Mouse (Mus musculus): Measurements from ENCODE around the gene Gcdh. TPM values are rescaled to one million over a fixed set of nuclear protein-coding genes. Genes with fewer than 3 reads are reported as not detected.

The Gcdh gene
- 26.5 TPM for total RNA-seq (2023)

DNA sequence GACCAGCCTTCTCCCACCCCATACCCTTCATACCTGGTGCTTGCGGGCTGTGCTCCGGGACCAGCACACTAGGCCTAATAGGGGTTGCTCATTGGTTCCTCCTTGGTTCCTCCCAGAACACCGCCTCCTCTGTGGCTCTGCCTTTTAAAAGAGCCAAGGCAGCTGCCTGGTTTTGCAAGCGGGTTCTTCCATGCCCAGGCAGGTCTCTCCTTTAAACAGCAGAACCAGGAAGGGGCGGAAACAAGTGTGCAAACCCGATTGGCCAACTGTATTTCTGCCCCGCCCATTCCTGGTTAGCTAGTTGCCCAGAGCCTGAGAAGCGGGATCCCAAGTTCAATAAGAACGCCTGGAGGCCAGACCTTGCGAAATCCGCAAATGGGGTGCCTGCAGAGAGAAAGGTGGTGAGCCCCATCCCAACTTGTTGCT is at the start of gene Gcdh:
Gcdh (minus strand) TSS at position 213 of the 426 bp plus-strand sequence.

GRCm38 (mm10) chr8:84936962-84937546 is 43.3 kb upstream of the Gcdh start, which contains the start of gene Mast1:
Gene Mast1, minus strand, starts transcription at chr8:84937359.

GRCm38 (mm10) chr8:84908421-84909161 is 14.9 kb upstream of the Gcdh start, which contains the start of gene Dnase2a:
Gene Dnase2a, plus strand, starts transcription at chr8:84908560.

GRCm38 (mm10) chr8:84901752-84902151 is 8.0 kb upstream of the Gcdh start, which contains the start of gene Klf1:
Gene Klf1, plus strand, starts transcription at chr8:84901928.

GRCm38 (mm10) chr8:84871376-84872308 is 22.1 kb downstream of the Gcdh start, which contains the start of gene Syce2:
Gene Syce2, plus strand, starts transcription at chr8:84872111.

GRCm38 (mm10) chr8:84856864-84857441 is 36.8 kb downstream of the Gcdh start, which contains the start of gene Farsa:
Gene Farsa, plus strand, starts transcription at chr8:84856989.

DNA sequence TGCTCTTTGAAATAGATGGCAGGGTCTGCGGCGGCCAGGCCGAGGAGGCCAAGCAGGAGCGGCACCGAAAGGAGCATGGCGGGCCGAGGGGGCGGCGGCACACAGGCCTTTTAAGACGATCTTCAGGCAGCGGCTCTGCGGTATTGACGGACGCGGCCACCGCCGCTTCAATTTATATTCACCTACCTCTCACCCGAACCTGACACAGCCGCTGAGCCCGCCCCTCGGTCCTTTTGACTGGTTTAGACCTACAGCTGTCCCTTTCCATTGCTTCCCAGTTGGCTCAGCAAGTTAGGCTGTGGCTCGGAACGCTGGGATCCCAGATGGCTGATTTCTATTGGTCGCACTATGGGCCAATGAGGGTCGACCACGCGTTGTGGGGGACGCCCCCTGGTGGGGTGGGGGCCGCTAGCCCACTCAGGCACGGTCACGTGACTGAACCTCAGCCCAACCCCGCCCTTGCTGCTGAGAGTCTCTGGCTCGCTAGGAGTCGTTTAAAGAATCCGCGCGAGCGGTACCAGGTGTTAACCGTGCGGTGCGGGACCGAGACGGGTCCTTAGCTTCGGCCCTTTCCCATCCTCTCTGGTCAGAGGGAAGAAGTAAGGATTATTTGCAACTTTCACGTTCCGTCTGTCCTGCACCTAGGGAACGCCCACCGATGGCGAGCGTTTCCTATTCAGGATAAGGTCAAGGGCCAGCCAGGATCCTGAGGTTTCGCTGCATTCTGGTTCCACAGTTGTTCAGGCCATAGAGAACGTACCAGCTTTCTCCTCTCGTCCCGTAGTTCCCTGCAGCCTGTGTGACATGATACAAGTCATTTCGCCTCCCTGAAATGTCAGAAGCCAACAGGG is 46.8 kb downstream of the Gcdh start, which contains the start of gene Calr:
Calr (minus strand) TSS at position 213 of the 851 bp plus-strand sequence.

GRCm38 (mm10) chr8:84840248-84840999 is 53.3 kb downstream of the Gcdh start, which contains the start of gene Rad23a:
Gene Rad23a, minus strand, starts transcription at chr8:84840665.

Other genes with a start within 250 kb of the Gcdh start
- 302 TPM for gene Ier2, start 231.1 kb downstream of the Gcdh start, total RNA-seq (2023)
- gene Trmt1, start 207.6 kb downstream of the Gcdh start, total RNA-seq (2023), result 172 TPM
- gene Nacc1, start 206.1 kb downstream of the Gcdh start, total RNA-seq (2023), result 43.7 TPM
- 5.6 TPM for gene Lyl1, start 192.5 kb downstream of the Gcdh start, total RNA-seq (2023)
- gene G430095P16Rik, start 170.9 kb downstream of the Gcdh start, total RNA-seq (2023), result 9.3 TPM
- 5.2 TPM for gene Nfix, start 93.6 kb downstream of the Gcdh start, total RNA-seq (2023)
- gene Dand5, start 71.1 kb downstream of the Gcdh start, total RNA-seq (2023), result 4.1 TPM
- 18.2 TPM for gene Gadd45gip1, start 62.4 kb downstream of the Gcdh start, total RNA-seq (2023)
- gene Rad23a, start 53.3 kb downstream of the Gcdh start, total RNA-seq (2023), result 63.9 TPM
- gene Calr, start 47.0 kb downstream of the Gcdh start, total RNA-seq (2023), result 412 TPM
- 72.0 TPM for gene Farsa, start 36.9 kb downstream of the Gcdh start, total RNA-seq (2023)
- gene Syce2, start 21.8 kb downstream of the Gcdh start, total RNA-seq (2023), result 2.4 TPM
- not detected for gene Klf1, start 8.0 kb upstream of the Gcdh start, total RNA-seq (2023)
- gene Dnase2a, start 14.6 kb upstream of the Gcdh start, total RNA-seq (2023), result 10.5 TPM
- 0.09 TPM for gene Mast1, start 43.4 kb upstream of the Gcdh start, total RNA-seq (2023)
- gene Rtbdn, start 53.1 kb upstream of the Gcdh start, total RNA-seq (2023), result not detected
- gene Gm49661, start 75.5 kb upstream of the Gcdh start, total RNA-seq (2023), result not detected
- gene Prdx2, start 75.7 kb upstream of the Gcdh start, total RNA-seq (2023), result 33.6 TPM
- gene Rnaseh2a, start 75.8 kb upstream of the Gcdh start, total RNA-seq (2023), result 47.9 TPM
- gene Junb, start 84.8 kb upstream of the Gcdh start, total RNA-seq (2023), result 1,294 TPM
- gene Hook2, start 96.7 kb upstream of the Gcdh start, total RNA-seq (2023), result 4.6 TPM
- not detected for gene Best2, start 120.6 kb upstream of the Gcdh start, total RNA-seq (2023)
- 64.1 TPM for gene Asna1, start 131.4 kb upstream of the Gcdh start, total RNA-seq (2023)
- 173 TPM for gene Trir, start 132.9 kb upstream of the Gcdh start, total RNA-seq (2023)
- 75.7 TPM for gene Tnpo2, start 143.0 kb upstream of the Gcdh start, total RNA-seq (2023)
- gene Fbxw9, start 166.1 kb upstream of the Gcdh start, total RNA-seq (2023), result 7.7 TPM
- gene Gm5741, start 174.1 kb upstream of the Gcdh start, total RNA-seq (2023), result not detected
- 88.6 TPM for gene Dhps, start 177.8 kb upstream of the Gcdh start, total RNA-seq (2023)
- gene Wdr83os, start 186.8 kb upstream of the Gcdh start, total RNA-seq (2023), result 52.7 TPM
- gene Wdr83, start 187.4 kb upstream of the Gcdh start, total RNA-seq (2023), result 13.4 TPM
- 94.9 TPM for gene Man2b1, start 189.3 kb upstream of the Gcdh start, total RNA-seq (2023)
- gene Zfp791, start 229.2 kb upstream of the Gcdh start, total RNA-seq (2023), result not detected

All from CD8-positive naive resting alpha-beta T cell, adult 57 days (primary cell).